Mouse (Mus musculus): ENCODE results near the gene Eif3k. TPM values are rescaled to one million over a fixed set of nuclear protein-coding genes. Genes with fewer than 3 reads are reported as not detected.

Gene Eif3k
- total and polyA plus RNA-seq, 3 experiments: 545 to 671 TPM; not detected in 1

GRCm38 (mm10) chr7:28966181-28966580 lies 15.5 kb downstream of the Eif3k start:
- Histone ChIP-seq H3K36me3 (ENCODE audit: control insufficient read depth in 1 of 2, insufficient read depth in 2 of 2, low read length in 2 of 2) (peaks cover 0 to 10% of the 10 kb centered on the region in 2 experiments; a peak in 2 of 4 replicates), H3K27me3 (ENCODE audit: control insufficient read depth in 1 of 2, insufficient read depth in 2 of 2, low read length in 2 of 2) (no peaks in the 10 kb centered on the region), H3K27ac (ENCODE audit: control insufficient read depth, low read depth, low read length) (no peak overlapping the region), H3K4me1 (ENCODE audit: control insufficient read depth in 1 of 2, insufficient read depth in 2 of 2, low read length in 2 of 2) (peaks cover 10 to 13% of the 10 kb centered on the region in 2 experiments; a peak in 3 of 4 replicates), H3K4me3 (ENCODE audit: control insufficient read depth in 1 of 2, insufficient read depth in 1 of 2, low read depth in 2 of 2, low read length in 2 of 2) (no peak overlapping the region), H3K79me2 (ENCODE audit: control insufficient read depth, insufficient read depth, low read length, poor library complexity) (peaks cover 11% of the 10 kb centered on the region), H3K9ac (ENCODE audit: control insufficient read depth, low read depth, low read length, poor library complexity, severe bottlenecking) (no peak overlapping the region), H3K9me3 (replicated peaks; ENCODE audit: insufficient read depth, low read length) (no peaks in the 10 kb centered on the region)
- DNase-seq (ENCODE audit: low read depth, low spot score): no peak
- TF ChIP-seq CHD1 (IDR thresholded peaks at IDR 0.05; ENCODE audit: low read depth, low read length) (no peak), USF2 (IDR thresholded peaks at IDR 0.05; ENCODE audit: borderline replicate concordance in 1 of 2, insufficient read depth in 1 of 2, low read depth in 1 of 2, low read length in 2 of 2) (no peak), HCFC1 (IDR thresholded peaks at IDR 0.05; ENCODE audit: low read depth, low read length) (no peak), RCOR1 (IDR thresholded peaks at IDR 0.05; ENCODE audit: low read depth, low read length) (no peak), E2F4 (IDR thresholded peaks at IDR 0.05; ENCODE audit: borderline replicate concordance, low read depth, low read length) (no peak), GABPA (IDR thresholded peaks at IDR 0.05; ENCODE audit: low read depth, low read length) (no peak), MXI1 (IDR thresholded peaks at IDR 0.05; ENCODE audit: low read depth, low read length) (no peak), JUND (IDR thresholded peaks at IDR 0.05; ENCODE audit: low read depth, low read length) (no peak), RAD21 (IDR thresholded peaks at IDR 0.05; ENCODE audit: low read depth, low read length) (no peak), USF1 (IDR thresholded peaks at IDR 0.05; ENCODE audit: low read depth, low read length) (no peak), TBP (IDR thresholded peaks at IDR 0.05; ENCODE audit: low read depth, low read length) (no peak), EP300 (IDR thresholded peaks at IDR 0.05; ENCODE audit: low read depth in 1 of 2, low read length in 2 of 2) (no peak), MAX (IDR thresholded peaks at IDR 0.05; ENCODE audit: low read length) (no peak), POLR2AphosphoS5 (IDR thresholded peaks at IDR 0.05; ENCODE audit: borderline replicate concordance, low read depth, low read length) (no peak), ELF1 (IDR thresholded peaks at IDR 0.05; ENCODE audit: low read depth, low read length) (no peak), ZC3H11A (IDR thresholded peaks at IDR 0.05; ENCODE audit: low read depth, low read length) (no peak), ETS1 (IDR thresholded peaks at IDR 0.05; ENCODE audit: low read depth, low read length) (no peak), TCF12 (IDR thresholded peaks at IDR 0.05; ENCODE audit: low read depth, low read length) (no peak), TAL1 (IDR thresholded peaks at IDR 0.05; ENCODE audit: low read length) (no peak)

DNA sequence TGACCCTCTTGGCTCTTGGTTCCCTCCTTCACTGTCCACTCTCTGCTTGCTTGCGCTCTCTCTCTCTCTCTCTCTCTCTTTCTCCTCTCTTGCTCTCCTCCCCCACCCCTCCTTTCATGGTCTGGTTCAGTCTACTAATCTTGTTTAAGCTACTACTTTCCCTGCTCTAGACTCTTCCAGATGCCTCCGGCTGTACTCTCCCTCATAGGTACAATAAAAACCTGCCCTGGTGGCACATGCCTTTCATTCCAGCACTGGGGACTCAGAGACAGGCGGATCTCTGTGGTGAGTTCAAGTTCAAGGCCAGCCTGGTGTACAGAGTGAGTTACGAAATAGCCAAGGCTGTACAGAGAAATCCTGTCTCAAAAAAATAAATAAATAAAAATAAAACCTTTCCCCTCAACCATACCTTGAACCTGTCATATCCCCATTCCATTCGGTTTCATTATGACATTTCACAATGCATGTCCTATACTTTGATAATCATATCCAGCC lies 16.3 kb downstream of the Eif3k start:
- peaks cover 0 to 14% of the 10 kb centered on the region in 2 experiments; a peak in 2 of 4 replicates for H3K36me3 ChIP-seq (ENCODE audit: control insufficient read depth in 1 of 2, insufficient read depth in 2 of 2, low read length in 2 of 2)
- TF ChIP-seq MYC (IDR thresholded peaks at IDR 0.05; ENCODE audit: low read depth, low read length) (no peak), HCFC1 (IDR thresholded peaks at IDR 0.05; ENCODE audit: low read depth, low read length) (no peak), USF1 (IDR thresholded peaks at IDR 0.05; ENCODE audit: low read depth, low read length) (no peak)
- DNase-seq (ENCODE audit: low read depth, low spot score): no peak
- H3K27ac ChIP-seq (ENCODE audit: control insufficient read depth, low read depth, low read length): no peak overlapping the region
- no peak overlapping the region for H3K9ac ChIP-seq (ENCODE audit: control insufficient read depth, low read depth, low read length, poor library complexity, severe bottlenecking)
- no peak overlapping the region for H3K4me3 ChIP-seq (ENCODE audit: control insufficient read depth in 1 of 2, insufficient read depth in 1 of 2, low read depth in 2 of 2, low read length in 2 of 2)
- H3K4me1 ChIP-seq (ENCODE audit: control insufficient read depth in 1 of 2, insufficient read depth in 2 of 2, low read length in 2 of 2): peaks cover 12 to 17% of the 10 kb centered on the region in 2 experiments; a peak in 3 of 4 replicates
- H3K79me2 ChIP-seq (ENCODE audit: control insufficient read depth, insufficient read depth, low read length, poor library complexity): peaks cover 19% of the 10 kb centered on the region
- H3K27me3 ChIP-seq (ENCODE audit: control insufficient read depth in 1 of 2, insufficient read depth in 2 of 2, low read length in 2 of 2): no peaks in the 10 kb centered on the region
- no peaks in the 10 kb centered on the region for H3K9me3 ChIP-seq (replicated peaks; ENCODE audit: insufficient read depth, low read length)

Data from MEL (cell line).